ENCODE assay signal across 8 mouse cellular contexts in the genomic region with DNA sequence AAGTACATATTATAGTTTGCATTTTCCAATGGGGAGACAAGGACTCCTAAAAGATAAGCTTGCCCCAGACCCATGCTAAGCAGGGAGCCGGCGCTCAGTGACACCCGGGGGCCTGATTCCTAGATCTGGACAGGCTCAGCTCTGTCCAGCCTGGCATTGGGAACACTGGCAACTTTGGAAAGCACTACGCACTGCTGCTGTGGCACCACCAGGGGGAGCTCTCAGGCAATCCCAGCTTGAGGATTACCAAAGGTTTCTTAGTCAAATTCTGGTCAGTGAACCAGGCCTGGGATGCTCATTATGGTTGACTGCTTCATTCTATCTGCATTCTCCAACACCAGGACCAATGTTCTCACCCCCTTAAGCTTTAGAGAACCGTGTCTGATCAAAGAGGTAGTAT. TPM values are rescaled to one million over a fixed set of nuclear protein-coding genes. Genes with fewer than 3 reads are reported as not detected.
DNase-seq lines count a peak whose midpoint lies in the region; ATAC-seq and TF ChIP-seq lines count a peak whose summit lies in the region.

No protein-coding gene starts in this region.

- peak; percentile 91 for DNase-seq in heart, adult 11 months
- no peak for DNase-seq in heart, embryonic 10.5 days (ENCODE audit: low spot score)
- peak; percentile 65 for DNase-seq in urinary bladder, adult 2 months (ENCODE audit: low spot score)
- no peak for DNase-seq in urinary bladder, postnatal 10 days (ENCODE audit: low spot score)
- DNase-seq in cerebellum, postnatal 36 days, result peak; percentile 84 to 89
- DNase-seq in induced T-regulatory cell, adult 2 months (ENCODE audit: low read depth), result peak; percentile 73
- DNase-seq in liver, postnatal 0 days, result peak; percentile 75
- DNase-seq in spleen, adult 2 months (ENCODE audit: low read depth in 1 of 2, low spot score in 2 of 2), result peak in 1 of 2 experiments; percentile 44

- H3K4me1 ChIP-seq in heart, embryonic 10.5 days, result peaks cover 10% of the 10 kb centered on the region
- H3K4me1 ChIP-seq in liver, postnatal 0 days (ENCODE audit: insufficient read depth), result no peaks in the 10 kb centered on the region
- no peaks in the 10 kb centered on the region for H3K4me1 ChIP-seq in spleen, adult 2 months (ENCODE audit: control insufficient read depth, insufficient read depth, insufficient read length)

- no peak overlapping the region for H3K4me2 ChIP-seq in liver, postnatal 0 days (ENCODE audit: low read depth, low read length)

- H3K9ac ChIP-seq in liver, postnatal 0 days (replicated peaks), result no peak overlapping the region

- H3K27ac ChIP-seq in heart, embryonic 10.5 days, result no peak overlapping the region
- no peak overlapping the region for H3K27ac ChIP-seq in liver, postnatal 0 days (ENCODE audit: low read depth)
- H3K27ac ChIP-seq in spleen, adult 2 months (ENCODE audit: insufficient read depth, low read length), result no peak overlapping the region

- 0 out of 2 replicates have a peak, but pooled peaks cover 5% of the 10 kb centered on the region for H3K27me3 ChIP-seq in heart, embryonic 10.5 days (ENCODE audit: insufficient read depth, poor library complexity, severe bottlenecking)
- no peaks in the 10 kb centered on the region for H3K27me3 ChIP-seq in liver, postnatal 0 days (ENCODE audit: insufficient read depth, low read length)
- H3K27me3 ChIP-seq in spleen, adult 2 months (ENCODE audit: control insufficient read depth, insufficient read depth, low read length), result no peaks in the 10 kb centered on the region

- peak; percentile 37; the same call in 1 of the 2 replicates for ATAC-seq in liver, postnatal 0 days

- 29% methylated on average over 5 of the region's 5 CpGs for WGBS in heart, embryonic 10.5 days
- WGBS in liver, postnatal 0 days (ENCODE audit: insufficient replicate concordance), result 29% methylated on average over 5 of the region's 5 CpGs
- 48% methylated on average over 5 of the region's 5 CpGs for WGBS in spleen, adult 2 months

- no peak for TF ChIP-seq POLR2A in spleen, adult 2 months (IDR thresholded peaks at IDR 0.05; ENCODE audit: low read depth, low read length)

- no peak for TF ChIP-seq EP300 in liver, postnatal 0 days (IDR thresholded peaks at IDR 0.05; ENCODE audit: low read depth)

- peaks cover 36% of the 10 kb centered on the region for H3K36me3 ChIP-seq in heart, embryonic 10.5 days
- peaks cover 2% of the 10 kb centered on the region; the same call in 1 of the 2 replicates for H3K36me3 ChIP-seq in liver, postnatal 0 days (replicated peaks; ENCODE audit: insufficient read depth, low read length)
- no peaks in the 10 kb centered on the region for H3K36me3 ChIP-seq in spleen, adult 2 months (ENCODE audit: control insufficient read depth, insufficient read depth, low read length)

- H3K4me3 ChIP-seq in heart, embryonic 10.5 days, result no peak overlapping the region
- no peak overlapping the region for H3K4me3 ChIP-seq in liver, postnatal 0 days (ENCODE audit: low read depth, low read length)
- H3K4me3 ChIP-seq in spleen, adult 2 months (ENCODE audit: extremely low read depth, insufficient read depth, insufficient read length), result no peak overlapping the region

- peak; percentile 89 for TF ChIP-seq CTCF in liver, postnatal 0 days (IDR thresholded peaks at IDR 0.05; ENCODE audit: low read depth)
- peak; percentile 74; the same call in 1 of the 2 replicates for TF ChIP-seq CTCF in spleen, adult 2 months (IDR thresholded peaks at IDR 0.05; ENCODE audit: extremely low read depth, insufficient read depth, insufficient read length, insufficient replicate concordance)

- no peaks in the 10 kb centered on the region for H3K9me3 ChIP-seq in heart, embryonic 10.5 days
- H3K9me3 ChIP-seq in liver, postnatal 0 days (ENCODE audit: low read length), result no peaks in the 10 kb centered on the region

RNA-seq across cellular contexts. Expression of gene Tbc1d16, which starts 21.7 kb away (rescaled TPM):
- polyA plus RNA-seq in heart, embryonic 10.5 days (2016; fragmentation: Nextera tagmentation; extraction: Ambion mirVana), result 7.4 and 8.6 TPM in 2 replicates
- 15.8 and 20.8 TPM in 2 replicates for polyA plus RNA-seq in urinary bladder, adult 2 months (2012; rRNA removed)
- polyA plus RNA-seq in liver, postnatal 0 days (2015; fragmentation: Nextera tagmentation; extraction: Ambion mirVana), result 1.0 and 1.5 TPM in 2 replicates
- polyA plus RNA-seq in spleen, adult 2 months (2012; rRNA removed), result 3.9 and 4.6 TPM in 2 replicates

RNA-seq across cellular contexts. Expression of gene Ccdc40, which starts 21.8 kb away (rescaled TPM):
- 4.6 and 9.3 TPM in 2 replicates for polyA plus RNA-seq in heart, embryonic 10.5 days (2016; fragmentation: Nextera tagmentation; extraction: Ambion mirVana)
- 0.66 and 0.77 TPM in 2 replicates for polyA plus RNA-seq in urinary bladder, adult 2 months (2012; rRNA removed)
- polyA plus RNA-seq in liver, postnatal 0 days (2015; fragmentation: Nextera tagmentation; extraction: Ambion mirVana), result 0.89 and 0.95 TPM in 2 replicates
- 0.47 TPM in 2 replicates for polyA plus RNA-seq in spleen, adult 2 months (2012; rRNA removed)

Comparison
In these comparisons a context has a peak if more than half of its experiments do, and no peak if none do; other contexts are left out.
1. DNase-seq: peak in heart, adult 11 months (single experiment), urinary bladder, adult 2 months (single experiment), cerebellum, postnatal 36 days (2 of 2), induced T-regulatory cell, adult 2 months (single experiment) and liver, postnatal 0 days (single experiment); none in heart, embryonic 10.5 days (single experiment) and urinary bladder, postnatal 10 days (single experiment).